Mouse (Mus musculus) brain, embryonic 14.5 days (tissue): Measurements from ENCODE around the gene Zbtb44.

ENCODE experiments used
- CTCF ChIP-seq: fragments of 200-500 bp; IDR thresholded peaks from 2 replicates; pipeline ENCODE4 v1.5.1; 2012; ENCODE audit warnings: inconsistent platforms, mild to moderate bottlenecking, moderate library complexity, borderline replicate concordance; ENCODE audit not compliant: insufficient read depth, insufficient read length; ENCODE audit errors: extremely low read depth
- POLR2A ChIP-seq: fragments of 200-500 bp; IDR thresholded peaks from 2 replicates; pipeline ENCODE4 v1.6.1; 2012; ENCODE audit warnings: mild to moderate bottlenecking, inconsistent platforms, borderline replicate concordance; ENCODE audit not compliant: poor library complexity, insufficient read depth, insufficient read length, severe bottlenecking; ENCODE audit errors: extremely low read depth

GRCm38 (mm10) chr9:31080726-31081125, 50.3 kb downstream of the Zbtb44 start:
- TF ChIP-seq POLR2A (no peak), CTCF (no peak)
